Mouse (Mus musculus) c-Kit-negative CD71-positive TER-119-positive erythroid progenitor cells, embryonic 14.5 days (primary cell): ENCODE results near the gene Mydgf.
A peak's percentile ranks its signal among the peaks of the same experiment; 100 is the strongest.

ENCODE experiments used
- DNase-seq: peaks from one replicate; pipeline ENCODE4 v3.0.0-alpha.2; 2013; ENCODE audit warnings: low read depth, low spot score

Mydgf gene

DNA sequence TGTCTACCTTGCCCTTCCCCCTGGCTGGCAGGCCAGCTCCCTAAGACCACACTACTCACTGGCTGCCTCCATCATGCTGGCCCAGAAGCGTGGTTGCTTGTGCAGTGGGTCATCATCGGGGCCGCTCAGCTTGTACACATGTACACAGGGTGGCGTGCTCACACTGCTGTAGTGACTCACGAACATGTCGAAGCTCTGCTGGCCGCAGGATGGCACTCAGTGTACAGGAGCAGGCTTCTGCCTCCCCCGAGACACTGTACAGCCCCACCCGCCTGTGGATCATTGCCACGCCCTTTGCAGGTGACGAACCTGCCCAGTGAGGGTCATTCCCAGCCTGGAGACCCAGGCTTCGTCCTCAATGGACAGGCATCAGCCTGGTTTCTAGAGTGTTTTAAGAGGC is 10.6 kb upstream of the Mydgf start:
- no peak for DNase-seq

DNA sequence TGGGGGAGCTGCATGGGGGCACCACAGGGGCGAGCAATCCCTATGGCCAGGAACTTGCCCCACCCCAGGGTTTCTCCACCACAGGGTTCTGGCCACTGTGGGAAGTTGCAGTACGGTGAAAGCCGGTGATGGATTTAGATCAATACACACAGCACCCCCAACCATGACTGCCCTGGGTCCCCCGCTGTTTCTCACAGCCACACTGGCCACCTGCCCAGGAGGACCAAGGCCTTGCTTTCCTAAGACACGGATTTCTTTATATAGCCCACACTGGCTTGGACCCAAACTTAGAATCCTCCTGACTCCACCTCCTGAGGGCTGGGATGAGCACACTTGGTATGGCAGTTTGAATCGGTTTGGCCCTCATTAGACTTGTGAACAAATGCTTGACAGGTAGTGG is 7.5 kb upstream of the Mydgf start:
- no peak for DNase-seq

DNA sequence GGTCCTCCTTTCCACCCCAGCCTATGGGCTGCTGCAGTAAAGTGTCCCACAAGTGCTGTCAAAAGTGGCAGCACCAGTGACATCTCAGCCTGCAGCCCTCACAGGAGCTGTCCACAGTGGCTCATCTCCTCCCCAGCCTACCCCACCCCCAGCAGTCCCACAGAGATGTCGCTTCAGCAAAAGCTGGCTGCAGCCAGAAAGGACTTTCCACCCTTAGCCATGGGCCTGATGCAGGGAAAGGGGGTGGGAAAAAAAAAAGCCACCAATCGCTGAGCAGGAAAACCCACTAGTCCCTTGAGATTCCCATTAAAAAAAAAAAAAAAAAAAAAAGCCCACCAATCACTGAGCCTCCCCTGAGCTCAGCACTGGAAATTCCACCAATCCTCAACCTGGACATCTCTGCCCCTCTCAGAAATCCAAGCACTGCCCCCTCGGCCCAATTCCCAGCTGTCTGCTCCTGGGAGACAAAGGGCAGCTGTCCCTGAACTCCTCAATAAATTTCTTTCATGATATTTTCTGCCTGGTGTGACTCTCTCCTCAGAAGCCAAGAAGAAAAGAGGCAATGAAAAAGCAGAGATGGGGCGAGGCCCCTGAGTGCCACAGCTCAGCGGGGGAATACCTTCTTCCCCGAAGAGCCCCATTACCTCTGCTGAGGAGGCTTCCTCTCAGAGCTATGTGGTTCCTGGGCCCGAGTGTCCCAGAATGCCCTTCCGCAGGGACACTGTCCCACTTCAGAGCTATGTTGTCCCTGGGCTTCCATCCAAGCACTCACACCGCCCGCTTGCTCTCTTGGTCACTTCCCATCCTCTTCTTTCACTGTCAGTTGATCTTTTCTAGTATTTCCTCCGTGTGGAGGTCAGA is 1.8 kb upstream of the Mydgf start:
- no peak for DNase-seq

DNA sequence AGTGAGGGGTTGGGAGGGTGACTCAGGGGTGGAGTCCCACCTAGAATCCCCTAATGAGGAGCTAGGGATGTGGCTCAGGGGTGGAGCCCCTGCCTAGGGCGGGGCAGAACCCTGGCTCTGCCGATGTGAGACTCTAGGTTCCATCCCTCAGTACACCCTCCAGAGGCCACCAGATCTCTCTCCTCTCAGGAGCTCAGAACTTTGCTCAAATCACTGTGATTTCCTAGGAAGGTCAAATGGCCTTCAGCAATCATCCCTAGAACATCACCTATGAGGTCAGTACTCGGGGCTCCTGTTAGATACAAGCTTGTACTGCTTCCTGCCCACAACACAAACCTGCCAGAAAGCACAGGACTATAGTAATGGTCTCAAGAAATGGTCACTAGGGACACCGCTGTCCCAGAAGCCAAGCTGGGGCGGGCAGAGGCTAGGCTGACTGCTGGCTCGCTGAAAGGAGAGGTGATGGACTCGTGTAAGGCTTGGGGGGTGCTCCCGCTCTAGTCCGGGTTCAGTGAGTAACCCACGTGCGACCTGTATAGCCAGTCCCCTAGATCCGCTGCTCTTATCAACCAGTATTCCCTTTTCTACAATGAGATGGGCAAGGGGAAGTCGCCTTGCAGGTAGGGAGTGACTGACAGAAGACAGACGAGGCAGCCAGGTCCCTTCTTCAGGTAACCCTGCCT is 604 bp downstream of the Mydgf start:
- DNase-seq = no peak

DNA sequence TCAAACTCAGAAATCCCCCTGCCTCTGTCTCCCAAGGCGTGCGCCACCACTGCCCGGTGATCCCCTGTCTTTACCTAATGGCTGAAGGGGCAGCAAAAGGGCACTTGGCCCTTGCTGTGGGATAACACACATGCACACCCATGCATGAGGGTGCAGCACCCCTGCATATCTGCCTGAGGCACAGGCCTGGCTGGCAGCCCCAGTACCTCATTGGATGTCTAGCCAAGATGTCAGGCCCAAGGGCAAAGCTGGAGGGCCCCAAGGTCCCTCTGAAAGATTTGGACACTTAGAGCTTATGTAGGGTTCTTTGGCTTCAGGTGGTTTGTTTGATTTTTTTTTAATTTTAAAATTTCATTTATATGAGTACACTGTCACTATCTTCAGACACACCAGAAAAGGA is 8.3 kb downstream of the Mydgf start:
- no peak for DNase-seq

DNA sequence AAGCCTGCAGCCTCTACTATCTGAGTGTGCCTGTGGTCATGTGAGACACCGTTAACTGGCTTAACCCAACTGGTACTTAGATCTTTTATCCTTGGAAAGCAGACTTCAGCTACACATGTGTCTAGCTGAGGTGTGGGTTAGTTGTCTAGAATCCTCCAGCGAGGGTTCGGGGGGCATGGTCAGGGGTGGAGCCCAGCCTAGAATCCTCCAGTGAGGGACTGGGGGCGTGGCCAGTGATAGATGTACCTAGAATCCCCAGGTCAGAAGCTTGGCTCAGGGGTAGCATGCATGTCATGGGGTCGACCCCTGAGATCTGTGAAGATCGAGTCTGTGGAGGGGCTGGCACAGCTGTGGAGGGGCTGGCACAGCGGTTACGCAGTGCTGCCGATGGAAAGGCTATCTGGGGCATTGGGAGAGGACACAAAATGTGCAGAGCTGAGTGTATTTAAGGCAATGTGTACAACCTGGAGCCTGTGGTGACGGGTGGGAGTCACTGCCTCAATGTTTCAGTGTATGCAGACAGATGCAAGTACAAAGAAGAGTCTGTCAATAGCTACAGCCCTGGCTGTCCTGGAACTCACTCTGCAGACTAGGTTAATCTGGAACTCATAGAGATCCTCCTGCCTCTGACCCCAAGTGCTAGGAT is 10.2 kb downstream of the Mydgf start:
- DNase-seq = no peak

DNA sequence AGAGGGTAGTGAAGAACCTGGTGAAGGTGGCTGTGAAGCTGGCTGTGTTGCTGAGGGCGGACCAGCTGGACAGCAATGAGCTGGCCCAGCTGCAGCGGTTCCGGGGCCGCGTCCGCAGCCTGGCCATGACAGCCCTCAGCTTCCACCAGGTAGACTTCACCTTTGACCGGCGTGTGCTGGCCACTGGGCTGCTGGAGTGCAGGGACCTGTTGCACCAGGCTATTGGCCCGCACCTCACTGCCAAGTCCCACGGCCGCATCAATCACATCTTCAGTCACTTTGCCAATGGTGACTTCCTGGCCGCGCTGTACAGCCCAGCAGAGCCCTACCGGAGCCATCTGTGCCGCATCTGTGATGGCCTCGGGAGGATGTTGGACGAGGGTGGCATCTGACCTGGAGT is 11.8 kb downstream of the Mydgf start:
- no peak for DNase-seq

DNA sequence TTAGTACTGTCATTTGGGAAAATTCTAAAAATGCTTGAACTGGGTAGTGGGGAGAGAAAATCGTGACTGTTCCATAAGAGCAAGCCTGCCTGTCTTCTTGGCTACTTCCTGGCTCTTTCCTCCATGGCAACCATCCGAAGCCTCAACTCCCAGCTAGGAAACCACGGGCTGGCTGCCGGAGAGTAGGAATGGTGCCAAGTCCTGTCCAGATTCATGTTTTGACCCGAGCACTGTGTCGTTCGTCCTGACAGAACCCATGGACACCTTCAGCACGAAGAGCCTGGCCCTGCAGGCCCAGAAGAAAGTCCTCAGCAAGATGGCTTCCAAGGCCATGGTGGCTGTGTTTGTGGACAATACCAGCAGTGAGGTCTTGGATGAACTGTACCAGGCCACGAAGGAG is 12.3 kb downstream of the Mydgf start:
- no peak for DNase-seq

DNA sequence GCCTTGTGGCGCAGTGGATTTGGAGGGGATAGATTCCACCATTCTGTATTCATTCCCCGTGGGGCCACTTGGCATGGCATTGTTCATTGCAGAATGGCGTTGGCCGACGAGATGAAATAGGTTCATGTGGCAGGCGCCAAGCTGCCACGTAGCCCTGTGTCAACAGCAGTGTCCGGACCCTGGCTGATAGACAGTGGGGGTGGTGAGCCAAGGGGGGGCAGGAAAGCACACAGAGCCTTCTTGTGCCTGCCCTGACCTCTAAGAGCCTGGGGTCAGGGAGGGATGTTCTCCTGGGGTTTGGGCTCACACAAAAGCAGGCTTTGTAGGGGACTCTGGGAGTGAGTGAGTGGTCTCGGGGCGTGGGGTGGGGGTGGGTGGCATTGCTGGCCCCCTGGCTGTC is 13.1 kb downstream of the Mydgf start:
- DNase-seq = no peak

DNA sequence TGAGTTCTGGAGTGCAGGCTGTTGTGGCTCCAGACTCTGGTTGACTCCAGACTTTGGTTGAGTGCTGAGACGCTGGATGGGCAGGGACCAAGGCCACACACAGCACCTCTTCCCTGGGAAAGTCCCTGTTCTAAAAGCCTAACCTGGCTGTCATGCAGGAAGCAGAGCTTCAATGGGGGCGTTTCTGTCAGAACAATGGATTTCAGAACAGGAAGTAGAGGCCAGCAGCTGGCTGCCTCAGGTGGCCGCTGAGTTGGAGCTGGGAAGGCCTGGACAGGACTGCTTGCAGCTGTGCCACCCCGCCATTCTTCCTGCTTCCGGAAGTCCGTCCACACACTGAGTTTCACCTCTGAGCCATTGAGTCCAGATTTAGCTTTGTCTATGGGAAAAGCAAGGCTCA is 13.9 kb downstream of the Mydgf start:
- no peak for DNase-seq

DNA sequence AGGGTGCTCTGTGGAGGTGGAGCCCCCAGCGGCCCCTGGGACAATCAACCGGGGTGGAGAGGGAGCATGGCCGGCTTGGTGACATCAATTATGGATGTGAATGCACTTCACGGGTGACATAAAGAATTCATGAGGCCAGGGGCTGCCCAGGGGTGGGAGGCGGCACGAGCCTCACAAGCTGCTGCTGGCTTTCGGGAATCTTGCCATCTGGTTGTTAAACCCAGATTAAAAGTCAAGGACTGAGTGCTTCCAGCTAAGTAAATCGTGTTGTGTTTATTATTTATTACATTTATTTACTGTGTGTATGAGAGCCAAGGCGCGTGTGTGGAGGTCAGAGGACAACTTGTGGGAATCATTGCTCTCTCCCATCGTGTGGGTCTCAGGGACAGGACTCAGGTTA is 18.0 kb downstream of the Mydgf start:
- no peak for DNase-seq

DNA sequence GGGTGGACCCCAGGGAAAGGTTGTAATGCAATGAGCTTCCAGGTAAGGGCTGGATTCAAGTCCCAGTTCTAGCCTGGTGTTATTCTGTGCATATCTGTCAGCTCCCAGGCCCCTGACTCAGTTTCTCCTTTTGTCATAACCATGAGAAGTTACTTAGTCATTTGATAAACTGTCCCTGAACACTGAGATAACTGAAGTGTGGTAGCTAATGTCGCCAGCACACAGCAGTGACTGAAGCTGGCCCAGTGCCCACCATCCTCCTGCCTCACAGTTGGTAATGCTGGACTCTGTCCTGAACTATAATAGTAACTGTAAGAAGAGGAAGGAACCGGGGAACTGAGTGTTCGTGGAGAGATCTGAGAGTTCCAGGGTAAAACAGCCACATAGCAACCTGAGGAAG is 19.2 kb downstream of the Mydgf start:
- DNase-seq = no peak

DNA sequence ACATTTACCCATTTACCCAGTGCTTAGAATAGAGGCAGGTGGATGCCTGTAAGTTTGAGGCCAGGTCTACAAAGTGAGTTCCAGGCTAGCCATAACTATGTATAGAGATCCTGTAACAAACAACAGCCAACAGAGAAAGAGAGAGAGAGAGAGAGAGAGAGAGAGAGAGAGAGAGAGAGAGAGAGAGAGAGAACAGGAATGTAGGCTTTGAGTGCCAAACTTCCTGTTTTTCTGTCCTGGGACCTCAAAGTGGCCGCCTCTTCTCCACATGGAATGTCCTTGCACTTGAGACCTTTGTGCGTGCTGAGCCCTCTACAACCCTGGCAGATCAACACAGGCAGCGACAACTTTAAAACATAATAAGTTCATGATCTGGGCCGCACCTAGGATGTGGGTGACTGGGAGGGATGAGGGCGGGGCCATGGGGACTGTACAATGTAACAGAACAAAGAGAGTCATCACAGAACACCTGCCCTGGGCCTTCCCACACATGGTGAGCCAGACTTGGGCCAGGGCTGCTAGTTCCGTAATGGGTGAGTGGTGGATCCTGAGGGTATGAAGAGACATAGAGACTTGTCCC is 20.1 kb downstream of the Mydgf start:
- DNase-seq = no peak

DNA sequence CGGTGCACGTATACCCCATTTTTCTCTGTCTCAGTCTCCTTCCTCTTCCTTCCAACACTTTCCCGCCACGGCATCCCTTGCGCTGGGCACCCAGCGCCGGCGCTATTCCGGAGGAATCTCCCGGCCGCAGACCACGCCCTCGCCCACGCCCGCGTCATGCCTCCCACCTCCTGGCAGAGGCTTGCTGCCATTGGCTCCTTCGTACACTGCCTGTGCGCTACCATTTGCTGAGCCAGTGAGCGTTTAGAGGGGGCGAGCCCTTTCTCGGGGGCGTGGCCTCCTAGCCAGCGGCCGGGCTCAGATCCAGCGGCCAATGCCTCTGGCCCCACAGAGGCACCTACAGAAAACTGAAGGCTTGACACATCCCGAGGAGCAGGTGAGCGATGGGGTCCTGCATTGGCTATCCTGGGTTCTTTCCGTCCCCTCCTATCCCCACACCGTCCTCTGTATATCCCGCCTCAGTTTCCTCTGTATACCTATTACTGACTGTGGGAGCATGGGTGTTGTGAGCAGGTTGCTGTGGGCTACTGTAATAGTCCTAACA is 21.4 kb downstream of the Mydgf start, which contains the start of gene Tnfaip8l1:
TSS of gene Tnfaip8l1 (plus strand) at position 247 of the 544 bp plus-strand sequence.
- peak; percentile 74 for DNase-seq

DNA sequence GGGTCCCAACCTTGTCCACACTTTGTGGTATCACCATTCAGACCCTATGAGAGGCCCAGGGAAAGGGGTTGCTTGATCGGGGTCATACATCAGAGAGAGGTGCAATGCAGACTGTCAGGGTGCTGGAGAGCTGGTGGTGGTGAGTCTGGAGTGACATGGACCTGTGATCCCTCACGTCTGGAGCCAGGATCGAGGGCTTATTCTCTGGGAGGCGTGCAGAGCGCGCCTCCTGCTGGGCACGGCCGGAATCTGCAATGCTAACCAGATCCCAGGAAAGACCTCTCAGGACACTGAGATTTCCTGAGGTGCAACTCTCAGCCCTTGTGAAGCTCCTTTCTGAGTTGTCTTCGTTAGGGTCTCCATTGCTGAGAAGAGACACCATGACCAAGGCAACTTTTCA is 24.0 kb downstream of the Mydgf start:
- no peak for DNase-seq

DNA sequence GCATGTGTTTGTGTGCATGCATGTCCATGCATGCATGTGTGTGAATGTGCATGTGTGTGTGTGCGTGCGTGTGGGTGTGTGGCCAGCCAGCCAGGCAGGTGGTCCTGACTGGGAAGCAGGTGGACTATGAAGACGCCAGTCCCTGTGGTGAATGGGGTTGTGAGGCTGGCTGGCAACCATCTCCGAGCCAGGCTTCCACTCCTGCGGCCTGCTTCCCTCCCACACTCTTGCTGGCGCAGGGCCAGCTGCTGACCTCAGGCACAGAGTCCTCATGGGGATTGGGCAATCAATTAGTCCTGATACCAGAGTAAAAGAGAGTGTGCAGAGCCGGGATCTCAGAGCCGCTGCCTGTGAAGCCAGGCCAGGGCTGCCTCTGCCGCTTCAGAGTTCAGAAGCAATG is 30.1 kb downstream of the Mydgf start:
- DNase-seq = no peak

DNA sequence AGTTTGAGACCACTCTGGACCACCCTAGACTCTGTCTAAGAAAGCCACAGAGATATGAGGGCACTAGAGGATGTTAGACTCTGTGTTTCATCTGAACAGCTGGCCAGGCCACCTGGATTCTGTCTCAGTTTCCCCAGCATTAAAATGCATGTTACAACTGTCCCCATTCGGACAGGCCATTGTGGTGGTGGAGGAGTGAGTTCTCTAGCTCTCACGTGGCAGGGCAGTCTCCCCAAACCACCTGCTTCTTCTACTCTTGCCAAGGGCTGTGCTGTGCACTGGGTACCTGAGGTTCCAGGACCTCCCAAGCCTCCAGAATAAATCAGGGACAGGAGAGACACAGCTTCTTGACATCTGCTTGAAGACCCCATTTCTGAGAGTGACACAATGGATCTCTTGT is 33.8 kb downstream of the Mydgf start:
- no peak for DNase-seq

DNA sequence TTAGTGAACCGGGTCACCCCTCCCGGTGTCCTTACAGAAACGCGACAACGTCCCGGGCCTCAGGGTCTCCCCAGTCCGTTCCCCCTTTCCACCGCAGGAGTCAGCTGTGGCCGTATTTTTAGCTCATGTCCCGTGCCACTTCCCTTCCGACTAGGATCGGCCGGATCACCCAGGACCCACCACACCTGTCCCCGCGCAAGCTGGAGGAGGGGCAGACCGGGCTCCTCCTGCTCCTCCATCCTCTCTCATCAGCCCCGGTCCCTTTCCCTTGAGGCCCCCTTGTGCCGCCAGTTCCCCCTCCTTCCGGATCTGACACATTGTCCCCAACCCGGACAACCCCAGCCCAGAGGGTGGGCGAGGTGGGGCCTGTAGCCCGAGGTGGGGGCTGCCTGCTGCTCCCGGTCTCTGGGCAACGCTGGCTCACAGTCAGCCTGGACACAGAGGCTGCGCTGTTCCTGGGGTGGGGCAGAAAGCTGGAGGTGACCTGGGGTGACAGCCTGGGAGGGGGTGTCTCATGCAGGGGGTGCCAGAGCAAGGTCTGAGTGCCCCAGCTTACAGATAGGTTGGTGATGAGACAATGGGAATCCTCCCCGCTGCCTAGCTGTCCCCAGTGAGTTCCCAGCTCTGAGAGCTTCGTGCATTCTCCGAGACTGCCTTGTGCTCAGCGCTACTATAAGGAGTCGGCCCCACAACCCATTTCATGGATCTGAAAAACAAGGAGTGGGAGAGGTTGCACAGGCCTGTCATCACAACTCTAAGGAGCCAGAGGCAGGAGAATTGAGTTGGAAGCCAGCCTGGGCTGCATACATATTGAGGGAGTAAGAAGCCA is 34.7 kb downstream of the Mydgf start:
- no peak for DNase-seq

DNA sequence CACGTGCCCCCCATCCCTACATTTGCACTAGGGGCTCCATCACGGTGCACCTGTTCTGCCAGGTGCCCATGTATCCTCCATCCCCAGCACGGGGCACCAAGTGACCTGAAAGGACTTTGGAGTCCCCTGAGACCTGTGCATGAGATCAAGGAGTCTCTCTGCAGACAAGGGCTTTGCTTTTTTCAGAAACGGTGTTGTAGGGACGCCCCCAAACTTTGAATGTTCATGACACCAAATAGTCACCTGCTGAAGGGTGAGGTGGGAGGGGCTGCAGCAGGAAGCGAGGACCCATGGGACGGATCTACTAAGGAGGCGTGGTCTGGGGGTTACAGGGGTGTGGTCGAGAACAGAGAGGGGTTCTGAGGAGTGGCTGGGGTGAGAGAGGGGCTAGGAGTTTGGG is 35.4 kb downstream of the Mydgf start:
- no peak for DNase-seq

DNA sequence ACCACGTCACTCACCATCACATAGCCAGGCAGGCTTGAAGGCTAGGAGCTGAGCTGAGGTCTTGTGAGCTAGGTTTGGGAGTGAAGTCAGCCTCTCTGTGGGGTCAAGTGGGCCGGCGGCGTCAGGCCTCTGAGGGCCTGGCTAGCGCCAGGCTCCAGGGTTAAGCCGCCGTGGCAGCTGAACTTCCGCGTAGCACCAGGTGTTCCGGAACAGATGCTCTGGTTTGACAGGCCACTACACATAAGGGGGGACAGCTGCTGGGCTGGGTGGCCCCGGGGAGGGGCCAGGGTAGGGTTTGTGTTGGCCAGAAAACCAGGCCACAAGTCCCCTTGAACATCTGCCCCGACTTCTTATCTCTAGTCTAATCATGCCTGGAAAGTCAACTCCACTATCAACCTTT is 36.3 kb downstream of the Mydgf start:
- no peak for DNase-seq

DNA sequence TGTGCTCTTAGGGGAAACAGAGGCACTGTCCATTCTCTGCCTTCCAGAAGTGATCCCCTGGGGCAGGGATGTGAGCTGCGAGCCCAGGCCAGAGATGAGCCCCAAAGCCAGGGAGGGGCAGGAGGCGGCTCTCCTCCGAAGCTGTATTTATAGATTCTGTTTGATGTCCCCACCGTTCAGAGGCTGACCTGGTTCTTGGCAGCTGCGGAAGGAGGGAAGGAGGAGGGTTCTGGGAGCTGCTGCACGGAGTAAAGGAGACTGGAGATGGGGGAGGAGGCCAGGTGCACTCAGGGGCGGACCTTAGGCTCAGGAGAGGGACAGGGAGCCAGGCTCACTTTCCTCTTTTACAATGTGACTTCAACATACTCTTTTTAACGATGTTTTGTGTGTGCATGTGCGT is 37.6 kb downstream of the Mydgf start:
- DNase-seq = no peak
